ENCODE assay signal across 16 mouse cellular contexts in the genomic region with DNA sequence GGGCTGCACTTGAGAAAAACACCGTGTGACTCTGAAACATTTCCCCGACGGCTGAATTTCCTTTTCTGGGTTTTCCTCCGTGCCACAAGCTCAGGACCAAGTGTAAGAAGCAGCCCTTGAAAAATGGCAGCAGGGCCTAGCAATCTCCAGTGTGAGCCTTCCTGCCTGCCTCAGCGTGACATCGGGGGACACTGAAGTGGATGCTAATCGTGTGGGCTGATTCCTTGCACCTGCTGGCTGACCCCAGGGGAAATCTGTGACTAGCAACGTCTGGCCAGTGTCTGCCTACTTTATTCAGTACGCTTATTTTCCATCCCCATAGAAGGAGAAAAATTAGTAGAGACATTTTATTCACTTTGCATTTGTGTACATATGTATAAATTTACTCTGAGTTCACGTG.
A peak's percentile ranks its signal among the peaks of the same experiment; 100 is the strongest.
DNase-seq lines count a peak whose midpoint lies in the region; ATAC-seq and TF ChIP-seq lines count a peak whose summit lies in the region.
"Had no signal": no experiment of that assay in that cellular context is flagged by ENCODE, and none has a peak within 500 bp of the region (broad histone marks: within the 10 kb centered on the region; RNA-seq: fewer than 3 reads in every experiment).

No protein-coding gene starts in this region.

- no peaks in the 10 kb centered on the region; the same call in 1 of the 2 replicates for H3K79me2 ChIP-seq in heart, adult 2 months (replicated peaks; ENCODE audit: control insufficient read depth, insufficient read depth, low read length)

- no peak overlapping the region for H3K4me3 ChIP-seq in heart, embryonic 14.5 days (ENCODE audit: control insufficient read depth in 1 of 2, insufficient read depth in 1 of 2, low read depth in 1 of 2, low read length in 2 of 2)
- no peak overlapping the region for H3K4me3 ChIP-seq in heart, adult 2 months
- no peak overlapping the region for H3K4me3 ChIP-seq in neural tube, embryonic 11.5 days (ENCODE audit: low read depth, low read length)
- no peak overlapping the region for H3K4me3 ChIP-seq in midbrain, embryonic 12.5 days
- H3K4me3 ChIP-seq: gastrocnemius, adult 2 months; intestine, embryonic 15.5 days; kidney, embryonic 15.5 days; liver, embryonic 13.5 days; lung, embryonic 15.5 days had no signal

- H3K4me2 ChIP-seq in heart, embryonic 14.5 days (ENCODE audit: low read length), result 0 out of 2 replicates have a peak overlapping the region, but pooled peaks have one; percentile 6
- no peak overlapping the region for H3K4me2 ChIP-seq in neural tube, embryonic 11.5 days (ENCODE audit: low read depth)
- H3K4me2 ChIP-seq in midbrain, embryonic 12.5 days (replicated peaks), result no peak overlapping the region
- H3K4me2 ChIP-seq: intestine, embryonic 15.5 days; kidney, embryonic 15.5 days; liver, embryonic 13.5 days; lung, embryonic 15.5 days had no signal

- H3K36me3 ChIP-seq in heart, embryonic 14.5 days (ENCODE audit: control insufficient read depth, insufficient read depth, low read length), result no peaks in the 10 kb centered on the region
- no peaks in the 10 kb centered on the region; the same call in 1 of the 2 replicates for H3K36me3 ChIP-seq in heart, adult 2 months (ENCODE audit: control insufficient read depth, insufficient read depth, low read length)
- H3K36me3 ChIP-seq in neural tube, embryonic 11.5 days (ENCODE audit: control insufficient read depth, insufficient read depth, low read length), result no peaks in the 10 kb centered on the region
- no peaks in the 10 kb centered on the region for H3K36me3 ChIP-seq in midbrain, embryonic 12.5 days
- H3K36me3 ChIP-seq: intestine, embryonic 15.5 days; kidney, embryonic 15.5 days; liver, embryonic 13.5 days; lung, embryonic 15.5 days had no signal

- no peak for DNase-seq in heart, adult 2 months
- DNase-seq in neural tube, embryonic 11.5 days (ENCODE audit: low spot score), result peak; percentile 43
- DNase-seq in neural tube, embryonic 10.5 days (ENCODE audit: extremely low spot score, low spot score), result no peak
- DNase-seq in retina, postnatal 1 day, result peak; percentile 61
- DNase-seq in adrenal gland, adult 18-20 months (ENCODE audit: low spot score in 2 of 2), result no peak
- no peak for DNase-seq in layer of hippocampus, postnatal 10 days (ENCODE audit: low spot score in 2 of 2)
- DNase-seq: cerebellum, postnatal 10 days; gastrocnemius, adult 2 months; liver, embryonic 13.5 days had no signal

- WGBS in heart, embryonic 14.5 days, result 36% methylated on average over 10 of the region's 10 CpGs
- 49% methylated on average over 10 of the region's 10 CpGs for WGBS in heart, adult 2 months
- WGBS in neural tube, embryonic 11.5 days, result 61% methylated on average over 10 of the region's 10 CpGs
- WGBS in midbrain, embryonic 12.5 days, result 53% methylated on average over 10 of the region's 10 CpGs

- peak overlapping the region; percentile 38; the same call in 1 of the 2 replicates for H3K9ac ChIP-seq in heart, embryonic 14.5 days (ENCODE audit: low read length)
- no peak overlapping the region for H3K9ac ChIP-seq in heart, adult 2 months (ENCODE audit: low read depth, low read length)
- no peak overlapping the region for H3K9ac ChIP-seq in neural tube, embryonic 11.5 days (ENCODE audit: low read length)
- no peak overlapping the region for H3K9ac ChIP-seq in midbrain, embryonic 12.5 days (replicated peaks)
- H3K9ac ChIP-seq: intestine, embryonic 15.5 days; kidney, embryonic 15.5 days; liver, embryonic 13.5 days; lung, embryonic 15.5 days had no signal

- TF ChIP-seq EP300 in heart, adult 2 months (IDR thresholded peaks at IDR 0.05; ENCODE audit: insufficient read depth, low read depth, low read length), result no peak

- no peaks in the 10 kb centered on the region for H3K9me3 ChIP-seq in heart, embryonic 14.5 days (ENCODE audit: control insufficient read depth, low read length)
- H3K9me3 ChIP-seq in neural tube, embryonic 11.5 days (ENCODE audit: control insufficient read depth, low read length), result no peaks in the 10 kb centered on the region
- no peaks in the 10 kb centered on the region for H3K9me3 ChIP-seq in midbrain, embryonic 12.5 days
- H3K9me3 ChIP-seq: intestine, embryonic 15.5 days; kidney, embryonic 15.5 days; liver, embryonic 13.5 days; lung, embryonic 15.5 days had no signal

- intact Hi-C loops in heart, adult 2 months (cut with DNase I), result no loop called here

- ATAC-seq in heart, embryonic 14.5 days (ENCODE audit: insufficient number of reproducible peaks, insufficient read depth, low FRiP score, low read depth), result no peak
- no peak for ATAC-seq in neural tube, embryonic 11.5 days (ENCODE audit: insufficient read depth, low FRiP score, low TSS enrichment)
- ATAC-seq in midbrain, embryonic 12.5 days (ENCODE audit: low FRiP score, low read depth), result 0 out of 2 replicates have a peak, but pooled peaks have one; percentile 42
- ATAC-seq: forebrain, embryonic 16.5 days; intestine, embryonic 15.5 days had no signal

- no peaks in the 10 kb centered on the region for H3K27me3 ChIP-seq in heart, embryonic 14.5 days (ENCODE audit: control insufficient read depth, insufficient read depth, low read length)
- H3K27me3 ChIP-seq in heart, adult 2 months (ENCODE audit: control insufficient read depth, insufficient read depth, low read length), result no peaks in the 10 kb centered on the region
- no peaks in the 10 kb centered on the region for H3K27me3 ChIP-seq in neural tube, embryonic 11.5 days (ENCODE audit: control insufficient read depth, insufficient read depth, low read length)
- H3K27me3 ChIP-seq in midbrain, embryonic 12.5 days, result no peaks in the 10 kb centered on the region
- H3K27me3 ChIP-seq: intestine, embryonic 15.5 days; kidney, embryonic 15.5 days; liver, embryonic 13.5 days; lung, embryonic 15.5 days had no signal

- H3K27ac ChIP-seq in heart, embryonic 14.5 days (replicated peaks in 1 of 2; ENCODE audit: control insufficient read depth in 1 of 2, insufficient read depth in 1 of 2, low read depth in 2 of 2, low read length in 2 of 2), result peak overlapping the region; percentile 69 to 73
- H3K27ac ChIP-seq in heart, adult 2 months, result no peak overlapping the region
- peak overlapping the region; percentile 34; the same call in 1 of the 2 replicates for H3K27ac ChIP-seq in neural tube, embryonic 11.5 days (ENCODE audit: low read depth, low read length)
- peak overlapping the region; percentile 60 for H3K27ac ChIP-seq in midbrain, embryonic 12.5 days (replicated peaks)
- H3K27ac ChIP-seq: intestine, embryonic 15.5 days; kidney, embryonic 15.5 days; liver, embryonic 13.5 days; lung, embryonic 15.5 days; macrophage had no signal

- TF ChIP-seq CTCF in heart, adult 2 months (IDR thresholded peaks at IDR 0.05), result no peak

- no peak for TF ChIP-seq POLR2A in heart, adult 2 months (IDR thresholded peaks at IDR 0.05; ENCODE audit: insufficient read depth, low read depth, low read length)

- H3K4me1 ChIP-seq in heart, embryonic 14.5 days (ENCODE audit: control insufficient read depth in 2 of 2, insufficient read depth in 2 of 2, low read length in 2 of 2), result peaks cover 21 to 43% of the 10 kb centered on the region in 2 experiments
- no peaks in the 10 kb centered on the region; the same call in 1 of the 2 replicates for H3K4me1 ChIP-seq in heart, adult 2 months (ENCODE audit: control insufficient read depth, insufficient read depth, low read length)
- H3K4me1 ChIP-seq in neural tube, embryonic 11.5 days (ENCODE audit: control insufficient read depth, insufficient read depth, low read length), result no peaks in the 10 kb centered on the region
- peaks cover 23% of the 10 kb centered on the region for H3K4me1 ChIP-seq in midbrain, embryonic 12.5 days
- H3K4me1 ChIP-seq: intestine, embryonic 15.5 days had no signal

Comparison
In these comparisons a context has a peak if more than half of its experiments do, and no peak if none do; other contexts are left out.
1. DNase-seq: peak in neural tube, embryonic 11.5 days (single experiment) and retina, postnatal 1 day (single experiment); none in heart, adult 2 months (0 of 2), neural tube, embryonic 10.5 days (single experiment), adrenal gland, adult 18-20 months (0 of 2) and layer of hippocampus, postnatal 10 days (0 of 2).